Mouse (Mus musculus): ENCODE results near the gene Cdc42bpg. TPM values are rescaled to one million over a fixed set of nuclear protein-coding genes. Genes with fewer than 3 reads are reported as not detected.

Gene Cdc42bpg
- polyA plus RNA-seq, 1 experiment from 2014 or later: 0.22 TPM

DNA sequence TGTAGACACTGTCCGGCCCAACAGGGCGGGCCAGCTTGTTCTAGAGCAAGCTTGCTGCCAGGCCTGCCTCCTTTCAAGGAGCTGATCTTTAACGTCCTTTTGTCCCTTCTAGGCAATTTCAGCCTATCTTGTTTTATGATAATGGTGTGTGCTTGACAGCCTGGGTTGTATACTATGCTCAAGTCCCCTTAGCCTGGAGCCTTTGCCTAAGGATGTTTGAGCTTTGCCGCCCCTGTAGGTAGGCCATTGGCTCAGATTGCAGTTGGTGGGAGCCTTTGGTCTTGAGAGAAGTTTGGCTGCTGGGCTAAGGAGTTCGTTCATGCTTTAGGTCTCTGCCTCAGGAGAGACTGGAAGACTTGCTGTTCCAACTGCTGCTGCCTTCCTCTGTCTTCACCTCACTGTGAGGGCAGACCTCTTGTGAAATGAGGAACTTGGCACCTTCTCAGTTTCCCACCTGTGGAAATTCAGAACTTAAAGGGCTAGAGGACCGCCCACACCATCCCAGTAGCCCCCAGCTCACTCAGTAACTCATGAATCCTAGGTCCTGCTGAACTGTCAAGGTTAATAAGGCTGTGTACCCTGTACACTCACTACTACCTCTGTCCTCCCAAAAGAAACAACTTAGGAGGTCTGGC is 27.7 kb upstream of the Cdc42bpg start:
- no peak for ATAC-seq
- Histone ChIP-seq H3K4me1 (peaks cover 37% of the 10 kb centered on the region), H3K4me3 (peak overlapping the region; percentile 86), H3K27me3 (no peaks in the 10 kb centered on the region), H3K27ac (no peak overlapping the region), H3K9me3 (replicated peaks) (no peaks in the 10 kb centered on the region), H3K4me2 (peak overlapping the region; percentile 94), H3K9ac (peak overlapping the region; percentile 85), H3K36me3 (ENCODE audit: poor library complexity, severe bottlenecking) (peaks cover 40% of the 10 kb centered on the region)
- 50% methylated on average over 6 of the region's 6 CpGs for WGBS

DNA sequence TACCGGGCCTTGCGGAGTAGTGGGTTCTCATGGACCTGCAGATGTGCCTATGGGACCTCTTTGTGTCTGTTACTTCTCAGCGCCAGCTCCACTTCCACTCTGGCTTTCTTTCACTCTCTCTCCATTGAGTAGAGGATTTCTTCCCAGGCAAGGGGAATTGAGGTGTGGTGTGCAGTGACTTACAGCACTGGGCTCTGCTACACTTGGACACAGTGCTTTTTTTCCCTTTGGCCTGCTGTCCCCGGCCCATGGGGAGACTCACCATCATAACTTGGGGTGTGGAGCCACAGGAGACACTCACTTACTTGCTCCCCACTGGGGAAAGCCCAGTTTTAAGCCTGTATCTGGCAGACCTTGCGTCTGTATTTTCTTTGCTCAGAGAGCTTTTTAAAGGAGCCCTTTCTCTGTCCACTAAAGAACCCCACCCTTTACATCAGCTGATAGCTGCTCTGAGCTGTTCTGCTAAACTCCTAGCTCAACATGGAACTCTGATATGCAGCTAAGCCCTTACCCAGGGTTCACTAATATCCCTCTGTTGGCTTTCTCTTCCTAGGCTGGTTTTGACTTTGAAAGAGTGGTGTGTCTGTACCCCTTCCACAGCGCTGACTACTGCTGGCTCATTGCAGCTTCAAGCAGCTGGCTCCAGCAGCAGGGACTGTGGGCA is 26.6 kb upstream of the Cdc42bpg start:
- Histone ChIP-seq H3K4me3 (0 out of 2 replicates have a peak overlapping the region, but pooled peaks have one; percentile 86), H3K36me3 (ENCODE audit: poor library complexity, severe bottlenecking) (peaks cover 51% of the 10 kb centered on the region), H3K27ac (no peak overlapping the region), H3K9me3 (replicated peaks) (no peaks in the 10 kb centered on the region), H3K4me2 (peak overlapping the region; percentile 94), H3K27me3 (no peaks in the 10 kb centered on the region), H3K9ac (peak overlapping the region; percentile 85), H3K4me1 (peaks cover 37% of the 10 kb centered on the region)
- ATAC-seq: no peak
- WGBS: 91% methylated on average over 6 of the region's 6 CpGs

DNA sequence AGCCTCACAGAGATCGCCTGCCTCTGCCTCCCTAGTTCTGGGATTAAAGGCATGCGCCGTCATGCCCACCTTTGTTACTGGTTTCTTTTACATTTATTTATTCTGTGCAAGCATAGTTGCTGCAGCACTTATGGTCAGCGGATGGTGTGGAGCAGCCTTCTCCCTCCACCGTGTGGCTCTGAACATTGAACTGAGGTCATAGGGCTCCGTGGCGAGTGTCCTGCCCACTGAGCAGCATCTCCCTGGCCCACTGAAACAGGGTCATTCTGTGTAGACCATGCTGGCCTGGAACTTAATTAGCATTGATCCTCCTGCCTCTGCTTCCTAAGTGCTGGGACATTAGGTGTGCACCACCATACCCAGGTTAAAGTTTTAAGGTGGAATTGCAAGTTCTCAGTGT is 25.7 kb upstream of the Cdc42bpg start:
- H3K9me3 ChIP-seq (replicated peaks): no peaks in the 10 kb centered on the region
- no peaks in the 10 kb centered on the region for H3K27me3 ChIP-seq
- H3K36me3 ChIP-seq (ENCODE audit: poor library complexity, severe bottlenecking): peaks cover 60% of the 10 kb centered on the region
- H3K4me2 ChIP-seq: no peak overlapping the region
- 83% methylated on average over 7 of the region's 7 CpGs for WGBS
- H3K27ac ChIP-seq: no peak overlapping the region
- no peak overlapping the region for H3K4me3 ChIP-seq
- ATAC-seq: no peak
- H3K9ac ChIP-seq: peak overlapping the region; percentile 85; the same call in 1 of the 2 replicates
- peaks cover 32% of the 10 kb centered on the region for H3K4me1 ChIP-seq

DNA sequence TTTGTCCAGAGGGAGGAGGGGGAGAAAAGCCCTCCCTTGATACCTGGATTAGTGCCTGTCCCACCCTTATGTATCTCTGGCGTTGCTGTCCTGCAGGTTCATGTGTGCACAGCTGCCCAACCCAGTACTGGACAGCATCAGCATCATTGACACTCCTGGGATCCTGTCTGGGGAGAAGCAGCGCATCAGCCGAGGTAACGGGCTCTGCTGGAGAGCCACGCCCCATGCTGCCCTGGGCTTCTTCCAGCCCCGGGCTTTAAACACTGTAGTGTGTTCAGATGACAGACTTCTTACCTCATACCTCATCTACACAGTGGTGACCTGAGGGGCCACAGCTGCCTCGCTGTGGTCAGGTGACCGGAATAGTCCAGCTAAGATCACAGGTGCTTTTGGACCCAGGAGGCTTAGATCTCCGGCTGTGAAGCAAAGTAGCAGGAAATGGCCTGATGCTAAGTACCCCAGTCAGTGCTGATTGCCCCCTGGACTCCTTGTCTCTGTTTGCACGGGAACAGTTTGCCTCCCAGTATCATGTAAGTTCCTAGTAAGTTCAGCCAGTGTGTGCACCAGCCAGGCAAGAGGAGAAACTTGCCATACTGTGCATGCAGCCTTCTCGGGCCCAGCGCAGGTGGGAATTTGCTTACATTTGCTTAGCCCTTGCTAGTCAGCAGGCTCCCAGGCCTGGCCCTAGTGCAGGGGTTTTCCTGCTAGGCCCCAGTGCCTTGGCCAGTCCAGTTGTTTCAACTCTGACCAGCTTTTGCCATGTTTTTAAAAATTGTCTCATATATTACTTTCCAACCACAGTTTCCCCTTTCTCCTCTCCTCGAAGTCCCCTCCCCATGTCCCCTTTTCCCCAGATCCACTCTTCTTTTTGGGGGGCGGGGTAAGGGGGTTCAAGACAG is 24.9 kb upstream of the Cdc42bpg start:
- Histone ChIP-seq H3K4me1 (peaks cover 26% of the 10 kb centered on the region), H3K9ac (no peak overlapping the region), H3K36me3 (ENCODE audit: poor library complexity, severe bottlenecking) (peaks cover 69% of the 10 kb centered on the region), H3K9me3 (replicated peaks) (no peaks in the 10 kb centered on the region), H3K4me3 (no peak overlapping the region), H3K4me2 (no peak overlapping the region), H3K27me3 (no peaks in the 10 kb centered on the region), H3K27ac (no peak overlapping the region)
- WGBS: 88% methylated on average over 14 of the region's 14 CpGs
- no peak for ATAC-seq

DNA sequence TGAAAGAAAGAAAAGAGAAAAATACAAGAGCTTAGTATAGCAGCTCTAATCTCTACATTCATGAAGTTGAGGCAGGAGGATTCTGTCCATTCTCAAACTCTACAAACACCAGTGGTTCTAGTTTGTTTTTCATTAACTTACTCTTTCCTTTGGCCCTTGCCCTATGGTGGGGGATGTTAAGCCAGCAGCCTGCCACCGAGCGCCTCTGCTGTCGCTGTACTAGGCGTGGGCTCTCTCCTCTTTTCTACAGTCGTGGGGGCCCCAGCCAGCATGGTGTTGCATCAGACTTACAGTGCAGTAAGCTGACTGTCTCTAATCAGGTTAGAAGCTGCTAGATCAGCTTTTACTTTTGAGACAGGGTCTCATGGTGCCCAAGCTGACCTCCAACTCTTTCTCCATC is 23.3 kb upstream of the Cdc42bpg start:
- H3K4me1 ChIP-seq: peaks cover 21% of the 10 kb centered on the region
- 96% methylated on average over 5 of the region's 5 CpGs for WGBS

DNA sequence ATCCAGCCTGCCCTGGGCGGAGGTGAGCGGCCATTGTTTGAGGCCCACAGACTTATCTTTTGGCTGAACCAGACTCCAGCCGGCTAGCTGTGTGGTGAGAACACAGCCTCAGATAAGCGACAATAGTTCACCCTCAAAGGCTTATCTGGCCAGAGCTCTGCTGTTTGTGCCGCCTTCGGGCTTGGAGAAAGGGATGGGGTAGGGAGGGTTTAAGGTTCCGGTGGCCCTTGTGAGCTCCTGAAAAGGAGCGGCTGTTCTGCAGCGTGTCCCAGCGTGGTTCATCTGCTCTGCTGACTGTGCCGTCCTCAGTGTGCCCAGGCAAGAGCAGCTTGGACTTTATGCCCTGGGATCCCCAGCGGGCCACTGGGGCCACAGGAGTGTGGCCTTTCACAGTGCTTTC is 21.8 kb upstream of the Cdc42bpg start:
- H3K27ac ChIP-seq: no peak overlapping the region
- H3K9ac ChIP-seq: no peak overlapping the region
- no peak overlapping the region for H3K4me3 ChIP-seq
- H3K36me3 ChIP-seq (ENCODE audit: poor library complexity, severe bottlenecking): peaks cover 93% of the 10 kb centered on the region
- no peaks in the 10 kb centered on the region for H3K27me3 ChIP-seq
- H3K4me1 ChIP-seq: peaks cover 6% of the 10 kb centered on the region
- 87% methylated on average over 12 of the region's 12 CpGs for WGBS
- H3K9me3 ChIP-seq (replicated peaks): no peaks in the 10 kb centered on the region
- no peak overlapping the region for H3K4me2 ChIP-seq
- no peak for ATAC-seq

More for the DNA sequence above, 23.3 kb upstream of the Cdc42bpg start:
- no peak overlapping the region for H3K4me3 ChIP-seq
- no peaks in the 10 kb centered on the region for H3K27me3 ChIP-seq
- H3K4me2 ChIP-seq: no peak overlapping the region
- H3K27ac ChIP-seq: no peak overlapping the region
- no peak overlapping the region for H3K9ac ChIP-seq
- no peaks in the 10 kb centered on the region for H3K9me3 ChIP-seq (replicated peaks)
- ATAC-seq: no peak
- peaks cover 83% of the 10 kb centered on the region for H3K36me3 ChIP-seq (ENCODE audit: poor library complexity, severe bottlenecking)

DNA sequence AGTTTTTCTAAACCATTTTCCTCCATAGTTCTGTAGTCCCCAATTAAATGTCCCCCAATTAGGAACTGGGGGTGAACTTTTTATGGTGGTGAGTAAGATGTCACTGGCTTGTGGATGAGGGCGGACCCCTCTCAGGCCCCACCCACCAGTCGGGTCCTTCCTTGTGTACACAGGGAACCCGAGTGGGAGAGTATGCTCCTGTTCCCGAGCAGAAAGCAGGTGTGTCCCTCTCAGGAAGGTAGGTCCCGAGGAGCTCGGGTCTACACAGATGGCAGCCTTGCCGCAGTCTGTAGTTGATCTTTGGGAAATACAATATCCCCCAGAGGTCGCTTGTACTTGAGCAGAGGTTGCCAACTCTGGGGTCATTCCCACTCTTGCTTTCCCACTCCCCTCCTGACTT is 21.0 kb upstream of the Cdc42bpg start:
- ATAC-seq: no peak
- Histone ChIP-seq H3K9me3 (replicated peaks) (no peaks in the 10 kb centered on the region), H3K27me3 (no peaks in the 10 kb centered on the region), H3K27ac (no peak overlapping the region), H3K4me3 (no peak overlapping the region), H3K36me3 (ENCODE audit: poor library complexity, severe bottlenecking) (peaks cover 93% of the 10 kb centered on the region), H3K4me1 (no peaks in the 10 kb centered on the region; the same call in 1 of the 2 replicates), H3K4me2 (no peak overlapping the region), H3K9ac (no peak overlapping the region)
- 87% methylated on average over 8 of the region's 8 CpGs for whole genome bisulfite sequencing

DNA sequence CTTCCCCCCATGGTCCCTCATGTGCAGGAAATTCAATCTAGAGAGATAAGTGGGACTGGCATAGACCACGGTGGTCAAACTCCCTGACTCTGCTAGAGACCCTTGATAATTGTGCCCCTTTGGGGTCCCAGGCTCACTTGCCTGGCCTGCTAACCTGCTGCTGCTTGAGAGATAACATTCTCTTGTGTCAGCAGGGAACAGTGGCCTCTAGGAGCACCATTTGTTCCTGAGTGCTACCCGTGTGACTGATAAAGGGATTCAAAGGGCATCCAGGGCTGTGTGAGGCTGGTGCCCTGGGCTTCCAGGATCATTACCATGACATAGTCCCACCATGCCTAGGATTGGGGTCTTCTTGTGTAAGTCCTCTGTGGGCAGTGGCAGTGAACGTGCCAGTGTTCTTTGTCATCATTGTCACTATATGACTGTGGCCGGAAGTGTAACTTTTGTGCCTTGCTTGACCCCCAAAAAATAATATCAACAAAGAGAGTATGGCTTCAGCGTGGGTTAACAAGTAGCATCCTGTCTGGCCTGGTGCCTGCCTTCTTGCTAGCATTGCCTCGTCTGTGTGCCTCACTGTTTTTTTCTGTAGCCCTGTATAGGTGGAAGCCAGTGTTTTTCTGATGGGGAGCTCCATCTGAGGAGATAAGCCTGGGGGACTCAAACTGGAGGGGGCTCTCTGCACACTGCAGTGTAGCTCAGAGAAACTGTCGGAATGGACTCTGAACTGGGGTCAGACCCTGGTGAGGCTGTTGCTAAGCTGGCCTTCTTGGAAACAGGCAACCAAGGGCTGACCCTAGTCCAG is 20.4 kb upstream of the Cdc42bpg start:
- ATAC-seq: no peak
- no peak overlapping the region for H3K4me3 ChIP-seq
- H3K36me3 ChIP-seq (ENCODE audit: poor library complexity, severe bottlenecking): peaks cover 88% of the 10 kb centered on the region

DNA sequence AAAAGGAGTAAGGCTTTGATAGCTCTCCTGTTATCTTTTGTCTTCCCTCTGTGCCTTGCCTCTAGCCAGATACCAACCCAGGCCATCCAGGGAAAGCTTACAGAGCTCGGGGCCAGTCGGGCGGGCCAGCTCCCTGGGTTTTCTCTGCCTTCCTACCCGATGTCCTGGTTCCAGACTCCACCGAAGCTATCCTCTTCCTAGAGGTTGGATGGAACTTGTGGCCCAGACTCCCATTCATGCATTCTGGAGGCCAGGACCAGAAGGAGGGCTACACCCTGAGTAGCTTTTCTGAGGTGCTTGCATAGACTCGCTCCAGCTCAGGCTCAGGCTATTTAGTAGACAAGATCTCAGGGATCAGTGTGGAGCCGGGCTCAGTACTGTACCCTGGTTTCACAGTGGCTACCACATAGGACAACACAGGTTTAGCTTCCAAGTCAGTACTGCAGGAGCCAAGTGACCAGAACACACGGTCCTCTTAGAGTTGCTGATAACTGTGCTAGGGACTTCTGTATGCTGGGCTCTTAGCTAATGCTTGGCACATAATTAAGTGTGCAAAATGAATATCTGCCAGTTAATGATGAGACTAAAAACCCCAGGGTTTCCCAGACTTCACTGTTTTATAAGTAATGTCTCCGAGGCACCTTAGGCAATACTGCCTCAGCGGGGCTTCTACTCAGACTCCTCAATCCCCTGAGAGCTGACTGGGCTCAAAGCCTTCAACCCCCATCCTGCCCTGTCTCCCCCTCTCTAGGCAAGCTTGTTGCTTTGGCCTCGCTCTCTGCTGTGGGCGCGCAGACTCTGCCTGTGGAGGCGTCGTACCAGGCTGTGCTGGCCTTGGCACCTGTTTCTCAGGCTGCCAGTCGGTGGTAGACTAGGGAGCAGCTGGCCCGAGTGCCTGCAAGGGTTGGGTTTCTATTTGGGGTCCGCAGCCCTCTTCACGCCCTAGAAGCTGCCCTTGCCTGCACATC is 19.5 kb upstream of the Cdc42bpg start:
- Histone ChIP-seq H3K4me1 (no peaks in the 10 kb centered on the region), H3K4me3 (no peak overlapping the region), H3K27ac (no peak overlapping the region), H3K4me2 (no peak overlapping the region), H3K9ac (no peak overlapping the region), H3K9me3 (replicated peaks) (no peaks in the 10 kb centered on the region), H3K27me3 (no peaks in the 10 kb centered on the region), H3K36me3 (ENCODE audit: poor library complexity, severe bottlenecking) (peaks cover 88% of the 10 kb centered on the region)
- ATAC-seq: no peak
- WGBS: 91% methylated on average over 19 of the region's 19 CpGs

More for the DNA sequence above, 20.4 kb upstream of the Cdc42bpg start:
- WGBS: 85% methylated on average over 7 of the region's 7 CpGs
- Histone ChIP-seq H3K4me1 (no peaks in the 10 kb centered on the region), H3K27me3 (no peaks in the 10 kb centered on the region), H3K9me3 (replicated peaks) (no peaks in the 10 kb centered on the region), H3K9ac (no peak overlapping the region), H3K27ac (no peak overlapping the region), H3K4me2 (no peak overlapping the region)

DNA sequence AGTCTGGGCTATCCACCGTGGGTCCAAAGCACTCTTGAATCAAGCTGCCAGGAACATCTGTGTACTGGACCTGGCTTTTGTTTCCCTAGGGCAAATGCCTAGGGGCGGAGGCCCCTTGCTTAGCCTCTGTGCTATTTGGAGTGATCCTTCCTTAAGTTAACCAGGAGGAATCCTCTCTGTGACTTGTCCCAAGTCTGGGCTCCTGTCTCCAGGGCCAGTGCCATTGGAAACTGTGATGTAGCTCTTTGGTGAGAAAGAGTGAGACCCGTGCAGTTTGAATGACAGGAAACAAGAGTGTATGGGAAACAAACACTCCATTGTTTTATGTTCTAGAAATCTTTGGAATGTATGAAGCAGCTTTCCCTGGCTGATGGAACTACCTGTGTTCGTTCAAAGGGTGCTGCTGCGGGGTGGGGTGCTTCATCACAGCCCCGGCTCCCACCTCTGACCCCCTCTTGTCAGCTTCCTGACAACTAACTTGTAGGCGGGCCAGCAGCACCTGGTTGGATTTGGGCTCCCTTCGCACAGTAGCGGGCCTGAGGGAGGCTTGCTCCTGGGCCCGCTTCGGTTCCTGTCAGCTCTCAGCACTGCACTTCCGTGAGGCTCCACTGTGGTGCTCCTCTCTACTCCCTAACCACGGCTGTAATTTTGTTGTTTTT is 17.9 kb upstream of the Cdc42bpg start:
- no peak overlapping the region for H3K9ac ChIP-seq
- no peaks in the 10 kb centered on the region for H3K27me3 ChIP-seq
- H3K27ac ChIP-seq: no peak overlapping the region
- peaks cover 86% of the 10 kb centered on the region for H3K36me3 ChIP-seq (ENCODE audit: poor library complexity, severe bottlenecking)
- no peak overlapping the region for H3K4me2 ChIP-seq
- no peaks in the 10 kb centered on the region for H3K4me1 ChIP-seq
- H3K9me3 ChIP-seq (replicated peaks): no peaks in the 10 kb centered on the region
- 80% methylated on average over 13 of the region's 13 CpGs for WGBS
- H3K4me3 ChIP-seq: no peak overlapping the region
- ATAC-seq: no peak
